Mouse (Mus musculus) neural tube, embryonic 15.5 days (tissue): ENCODE measurements around the gene Dgkg. TPM values are rescaled to one million over a fixed set of nuclear protein-coding genes. Genes with fewer than 3 reads are reported as not detected.

Source experiments
- ATAC-seq: fragments of 200-750 bp; cut with Nextera tagmentation; 2 replicates; pipeline ENCODE4 v1.8.0; 2017; ENCODE audit warnings: mild to moderate bottlenecking, moderate TSS enrichment, moderate library complexity; ENCODE audit not compliant: low FRiP score
- H3K27ac ChIP-seq: fragments of 300-500 bp; sonication (generic); replicated peaks from 2 replicates; pipeline ENCODE4 v1.5.1; 2015; ENCODE audit warnings: mild to moderate bottlenecking, inconsistent platforms
- H3K27me3 ChIP-seq: fragments of 300-500 bp; sonication (generic); replicated peaks from 2 replicates; pipeline ENCODE4 v1.6.1; 2015; ENCODE audit warnings: inconsistent platforms
- H3K36me3 ChIP-seq: fragments of 300-500 bp; sonication (generic); 2 replicates; pipeline ENCODE4 v1.6.1; 2015; ENCODE audit warnings: inconsistent platforms
- H3K4me1 ChIP-seq: fragments of 300-500 bp; sonication (generic); 2 replicates; pipeline ENCODE4 v1.6.1; 2015; ENCODE audit warnings: inconsistent platforms
- H3K4me2 ChIP-seq: fragments of 300-500 bp; sonication (generic); 2 replicates; pipeline ENCODE4 v1.6.1; 2015; ENCODE audit warnings: inconsistent platforms, mild to moderate bottlenecking, moderate library complexity
- H3K4me3 ChIP-seq: fragments of 300-500 bp; sonication (generic); replicated peaks from 2 replicates; pipeline ENCODE4 v1.5.1; 2015; ENCODE audit warnings: mild to moderate bottlenecking, inconsistent platforms
- H3K9ac ChIP-seq: fragments of 300-500 bp; sonication (generic); replicated peaks from 2 replicates; pipeline ENCODE4 v1.6.1; 2015; ENCODE audit warnings: mild to moderate bottlenecking, inconsistent platforms
- H3K9me3 ChIP-seq: fragments of 300-500 bp; sonication (generic); replicated peaks from 2 replicates; pipeline ENCODE4 v1.6.1; 2016; ENCODE audit warnings: inconsistent platforms
- WGBS: fragments of 180-500 bp; shearing (Covaris S2); methylation state at CpG from one replicate; pipeline ENCODE4 v1.1.7; 2015; ENCODE audit warnings: mixed read lengths; 5-methylcytosine and 5-hydroxymethylcytosine counted together
- microRNA-seq: library from miRNA; unstranded; fragments of <30 nt; microRNA quantifications from one replicate; pipeline ENCODE4, GENCODE M21; 2017
- polyA plus RNA-seq: library from polyadenylated mRNA; unstranded; fragments of >200 nt; fragmentation: Nextera tagmentation; extraction: Ambion mirVana; gene quantifications from 2 replicates; pipeline ENCODE4 v1.2.1, GENCODE M21; 2015

The Dgkg gene
- polyA plus RNA-seq, 1 experiment from 2014 or later, result 4.9 TPM

DNA sequence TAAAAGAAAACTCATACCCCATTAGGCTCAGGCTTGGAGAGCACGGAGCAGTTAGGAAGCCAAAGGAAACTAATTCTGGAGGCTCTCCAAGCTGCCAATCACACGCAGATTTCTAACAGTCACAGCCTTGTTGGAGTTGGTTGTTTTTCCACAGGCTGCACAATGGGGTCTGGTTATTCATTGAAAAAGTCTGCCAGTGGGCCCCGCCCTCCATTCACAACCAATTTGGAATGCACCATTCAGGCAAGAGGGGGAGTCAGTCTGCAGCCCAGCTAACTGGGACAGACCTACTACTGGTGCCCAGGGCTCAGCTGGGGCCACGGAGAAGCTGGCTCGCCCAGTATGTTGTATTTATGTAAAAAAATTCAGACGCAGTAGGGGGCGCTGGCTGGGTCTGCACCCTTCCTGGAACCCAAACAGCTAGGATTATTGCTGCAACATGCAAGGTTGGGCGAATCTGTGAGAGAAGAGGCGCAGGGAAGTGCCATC, 228.1 kb downstream of the Dgkg start:
- Histone ChIP-seq H3K27ac (peak overlapping the region; percentile 72), H3K27me3 (peaks cover 13% of the 10 kb centered on the region), H3K4me2 (peak overlapping the region; percentile 53), H3K9me3 (no peaks in the 10 kb centered on the region), H3K4me3 (peak overlapping the region; percentile 26), H3K36me3 (no peaks in the 10 kb centered on the region), H3K9ac (0 out of 2 replicates have a peak overlapping the region, but pooled peaks have one; percentile 6), H3K4me1 (peaks cover 33% of the 10 kb centered on the region)
- WGBS, result under 1% methylated on average over 9 of the region's 9 CpGs
- ATAC-seq, result peak; percentile 91

GRCm38 (mm10) chr16:22426866-22427265, 230.2 kb downstream of the Dgkg start:
- Histone ChIP-seq H3K4me2 (no peak overlapping the region), H3K27me3 (peaks cover 11% of the 10 kb centered on the region), H3K9ac (no peak overlapping the region), H3K36me3 (no peaks in the 10 kb centered on the region), H3K9me3 (no peaks in the 10 kb centered on the region), H3K4me1 (peaks cover 27% of the 10 kb centered on the region), H3K4me3 (no peak overlapping the region), H3K27ac (no peak overlapping the region)
- 81% methylated on average over 7 of the region's 7 CpGs for WGBS
- no peak for ATAC-seq

- no peak for ATAC-seq
- Histone ChIP-seq H3K9ac (no peak overlapping the region), H3K4me3 (no peak overlapping the region), H3K4me2 (no peak overlapping the region), H3K4me1 (no peaks in the 10 kb centered on the region), H3K36me3 (no peaks in the 10 kb centered on the region), H3K9me3 (no peaks in the 10 kb centered on the region), H3K27ac (no peak overlapping the region), H3K27me3 (0 out of 2 replicates have a peak, but pooled peaks cover 2% of the 10 kb centered on the region)
- WGBS, result 67% methylated on average over 5 of the region's 5 CpGs
Observed at GRCm38 (mm10) chr16:22422256-22422655, 234.8 kb downstream of the Dgkg start.

Small RNA genes within 50 kb of the gene (microRNA-seq; reads per million reads assigned to microRNA genes)
- gene Mir6362 (not detected), gene Mir8095 (not detected)

Other genes with a start within 250 kb of the Dgkg start
- 22.3 and 24.6 TPM in 2 replicates for gene Etv5, start 217.5 kb downstream of the Dgkg start, polyA plus RNA-seq
- not detected in 2 replicates for gene Crygs, start 154.4 kb upstream of the Dgkg start, polyA plus RNA-seq
- 19.5 and 23.2 TPM in 2 replicates for gene Tbccd1, start 200.4 kb upstream of the Dgkg start, polyA plus RNA-seq
- gene Dnajb11, start 200.6 kb upstream of the Dgkg start, polyA plus RNA-seq, result 106 and 110 TPM in 2 replicates
- 0.87 and 2.5 TPM in 2 replicates for gene Ahsg, start 234.1 kb upstream of the Dgkg start, polyA plus RNA-seq